Mouse (Mus musculus): ENCODE data around the gene Krcc1. TPM values are rescaled to one million over a fixed set of nuclear protein-coding genes. Genes with fewer than 3 reads are reported as not detected.
"Not testable (repeated sequence)": the region's sequence is repeated elsewhere in the genome, so short reads cannot be mapped to it uniquely, and the experiment has no call there.

The Krcc1 gene
- polyA plus RNA-seq, 1 experiment from 2014 or later, result 31.6 TPM

- H3K36me3 ChIP-seq, result no peaks in the 10 kb centered on the region
- H3K27ac ChIP-seq, result no peak overlapping the region
- 73% methylated on average over 6 of the region's 6 CpGs for WGBS
- H3K4me3 ChIP-seq, result no peak overlapping the region
- no peak for ATAC-seq (ENCODE audit: low FRiP score)
- H3K9me3 ChIP-seq (replicated peaks), result no peaks in the 10 kb centered on the region
- H3K4me2 ChIP-seq (replicated peaks), result no peak overlapping the region
- H3K9ac ChIP-seq, result no peak overlapping the region
- H3K27me3 ChIP-seq, result no peaks in the 10 kb centered on the region
- H3K4me1 ChIP-seq, result no peaks in the 10 kb centered on the region
Observed at GRCm38 (mm10) chr6:71302097-71302731, 30.7 kb downstream of the Krcc1 start.

DNA sequence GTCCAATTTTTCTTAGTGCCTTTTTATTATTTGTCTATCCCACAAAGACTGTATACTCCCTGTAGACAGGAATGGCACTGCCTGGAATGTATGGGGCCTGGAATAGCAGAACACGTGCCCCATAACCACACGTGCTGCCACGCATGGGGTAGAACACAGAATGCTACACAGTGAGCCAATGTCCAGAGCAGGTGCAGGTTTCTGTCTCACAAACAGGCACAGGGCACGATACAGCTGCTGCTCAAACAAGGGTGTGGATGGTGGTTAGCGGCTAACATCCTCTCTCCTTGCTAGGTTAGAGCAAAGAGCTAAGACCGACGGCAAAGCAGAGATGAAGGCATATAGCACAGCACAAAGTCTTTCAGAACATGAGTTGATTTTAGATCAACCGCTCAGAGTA is 36.0 kb downstream of the Krcc1 start:
- no peaks in the 10 kb centered on the region for H3K36me3 ChIP-seq
- H3K9ac ChIP-seq, result no peak overlapping the region
- no peaks in the 10 kb centered on the region for H3K27me3 ChIP-seq
- H3K4me1 ChIP-seq, result no peaks in the 10 kb centered on the region
- H3K9me3 ChIP-seq (replicated peaks), result no peaks in the 10 kb centered on the region
- H3K4me2 ChIP-seq (replicated peaks), result no peak overlapping the region
- no peak overlapping the region for H3K27ac ChIP-seq
- 93% methylated on average over 8 of the region's 8 CpGs for WGBS
- no peak overlapping the region for H3K4me3 ChIP-seq
- no peak for ATAC-seq (ENCODE audit: low FRiP score)

DNA sequence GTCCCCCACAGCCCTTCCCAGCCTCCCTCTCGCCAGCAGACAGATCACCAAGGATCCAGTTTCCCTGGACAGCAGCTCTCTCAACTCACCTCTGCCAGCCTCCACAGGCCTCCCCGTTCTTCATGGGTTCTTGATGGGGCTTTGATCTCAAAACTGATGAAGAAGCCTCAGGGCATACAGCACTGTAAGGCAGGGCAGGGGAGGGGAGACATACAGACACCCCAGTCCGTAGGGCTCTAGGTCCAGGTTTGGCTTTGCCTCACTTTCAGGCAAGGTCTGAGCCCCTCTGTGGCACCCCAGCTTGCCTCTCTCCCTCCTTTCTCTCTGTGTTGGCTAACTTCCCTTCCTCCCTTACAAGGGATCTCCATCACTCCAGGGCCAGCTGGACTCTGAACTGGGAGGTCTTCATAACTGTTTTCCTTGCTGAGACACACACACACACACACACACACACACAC is 50.4 kb downstream of the Krcc1 start, which contains the start of gene Smyd1:
Smyd1 (minus strand) TSS at position 408 of the 458 bp plus-strand sequence.
- no peaks in the 10 kb centered on the region for H3K36me3 ChIP-seq
- H3K27me3 ChIP-seq, result no peaks in the 10 kb centered on the region
- no peak within 1 kb of the TSS for H3K27ac ChIP-seq
- no peak for ATAC-seq (ENCODE audit: low FRiP score)
- no peak within 1 kb of the TSS for H3K4me2 ChIP-seq (replicated peaks)
- no peak within 1 kb of the TSS for H3K4me3 ChIP-seq
- 84% methylated on average over 3 of the region's 3 CpGs for WGBS
- H3K9me3 ChIP-seq (replicated peaks), result no peaks in the 10 kb centered on the region
- no peak within 1 kb of the TSS for H3K9ac ChIP-seq
- no peaks in the 10 kb centered on the region for H3K4me1 ChIP-seq

GRCm38 (mm10) chr6:71322491-71322921 is 51.0 kb downstream of the Krcc1 start, which contains the start of gene Cd8b1:
Cd8b1 (plus strand) TSS chr6:71322788.
- no peak within 1 kb of the TSS for H3K27ac ChIP-seq
- no peak within 1 kb of the TSS for H3K4me2 ChIP-seq (replicated peaks)
- no peaks in the 10 kb centered on the region for H3K4me1 ChIP-seq
- no peaks in the 10 kb centered on the region for H3K9me3 ChIP-seq (replicated peaks)
- H3K36me3 ChIP-seq, result no peaks in the 10 kb centered on the region
- ATAC-seq (ENCODE audit: low FRiP score), result no peak
- no peak within 1 kb of the TSS for H3K4me3 ChIP-seq
- 94% methylated on average over 7 of the region's 7 CpGs for WGBS
- no peaks in the 10 kb centered on the region for H3K27me3 ChIP-seq
- no peak within 1 kb of the TSS for H3K9ac ChIP-seq

DNA sequence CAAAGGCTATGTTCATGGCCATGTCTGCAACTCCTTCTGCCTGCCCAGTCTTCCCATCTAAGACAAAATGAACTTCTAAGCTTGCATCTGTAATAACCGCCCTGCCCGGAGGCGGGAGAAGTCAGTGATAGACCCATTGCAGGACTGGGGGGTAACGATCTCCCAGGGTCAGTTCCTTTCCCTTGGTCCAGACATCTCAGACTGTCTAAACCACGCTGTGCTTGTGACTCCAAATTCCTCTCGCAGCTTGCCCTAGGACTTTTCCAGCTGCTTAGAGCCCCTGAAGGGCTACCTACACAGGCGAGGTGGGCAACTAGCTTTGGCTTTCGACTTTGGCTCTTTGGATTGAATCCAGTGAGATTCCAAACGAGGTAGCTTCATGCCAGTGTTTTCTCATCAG is 53.3 kb downstream of the Krcc1 start:
- 91% methylated on average over 9 of the region's 9 CpGs for WGBS
- Histone ChIP-seq H3K27me3 (no peaks in the 10 kb centered on the region), H3K9me3 (replicated peaks) (no peaks in the 10 kb centered on the region), H3K4me2 (replicated peaks) (no peak overlapping the region), H3K4me1 (no peaks in the 10 kb centered on the region), H3K4me3 (no peak overlapping the region), H3K36me3 (no peaks in the 10 kb centered on the region), H3K9ac (no peak overlapping the region), H3K27ac (no peak overlapping the region)
- no peak for ATAC-seq (ENCODE audit: low FRiP score)

DNA sequence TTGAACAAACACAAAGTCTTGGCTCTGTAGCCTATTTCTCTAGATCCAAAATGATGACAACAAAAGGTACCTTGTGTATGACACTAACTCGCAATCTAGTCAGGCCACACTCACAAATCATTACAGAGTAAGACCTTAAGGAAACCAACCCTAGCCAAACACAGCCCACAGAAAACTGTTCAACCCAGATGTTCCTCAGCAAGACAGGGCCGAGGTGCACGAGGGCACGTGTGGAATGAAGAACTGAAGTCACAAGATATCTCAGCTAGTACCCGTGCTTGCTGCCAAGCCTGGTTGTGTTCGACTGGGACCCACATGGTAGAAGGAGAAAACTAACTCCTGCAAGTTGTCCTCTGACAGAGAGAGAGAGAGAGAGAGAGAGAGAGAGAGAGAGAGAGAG is 58.4 kb downstream of the Krcc1 start:
- H3K4me1 ChIP-seq, result no peaks in the 10 kb centered on the region
- no peak overlapping the region for H3K4me2 ChIP-seq (replicated peaks)
- H3K27ac ChIP-seq, result no peak overlapping the region
- ATAC-seq (ENCODE audit: low FRiP score), result no peak
- no peaks in the 10 kb centered on the region for H3K36me3 ChIP-seq
- H3K9me3 ChIP-seq (replicated peaks), result no peaks in the 10 kb centered on the region
- 87% methylated on average over 6 of the region's 6 CpGs for WGBS
- H3K27me3 ChIP-seq, result no peaks in the 10 kb centered on the region
- H3K9ac ChIP-seq, result no peak overlapping the region
- no peak overlapping the region for H3K4me3 ChIP-seq

DNA sequence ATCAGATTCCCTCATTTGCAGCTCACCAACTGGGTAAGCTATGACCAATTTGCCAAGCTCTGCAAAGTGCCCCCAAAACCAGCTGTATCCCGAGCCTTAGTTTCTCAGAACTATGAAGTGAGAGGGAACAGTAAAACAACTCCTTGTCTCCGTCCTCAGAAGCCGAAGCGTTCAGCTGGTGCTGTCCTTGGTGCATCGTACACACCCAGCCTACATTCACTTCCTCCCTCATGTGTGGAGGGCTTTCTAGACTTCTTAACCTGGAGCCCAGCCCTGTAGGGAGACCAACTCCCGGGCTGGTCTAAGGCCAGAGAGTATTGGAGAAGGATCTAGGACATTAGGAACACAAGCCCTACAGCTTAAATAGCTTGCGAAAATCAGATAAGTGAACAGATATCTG is 59.0 kb downstream of the Krcc1 start:
- no peak overlapping the region for H3K27ac ChIP-seq
- H3K9ac ChIP-seq, result no peak overlapping the region
- H3K9me3 ChIP-seq (replicated peaks), result no peaks in the 10 kb centered on the region
- H3K27me3 ChIP-seq, result no peaks in the 10 kb centered on the region
- H3K4me2 ChIP-seq (replicated peaks), result no peak overlapping the region
- ATAC-seq (ENCODE audit: low FRiP score), result no peak
- H3K4me3 ChIP-seq, result no peak overlapping the region
- WGBS, result 87% methylated on average over 7 of the region's 7 CpGs
- H3K4me1 ChIP-seq, result no peaks in the 10 kb centered on the region
- no peaks in the 10 kb centered on the region for H3K36me3 ChIP-seq

DNA sequence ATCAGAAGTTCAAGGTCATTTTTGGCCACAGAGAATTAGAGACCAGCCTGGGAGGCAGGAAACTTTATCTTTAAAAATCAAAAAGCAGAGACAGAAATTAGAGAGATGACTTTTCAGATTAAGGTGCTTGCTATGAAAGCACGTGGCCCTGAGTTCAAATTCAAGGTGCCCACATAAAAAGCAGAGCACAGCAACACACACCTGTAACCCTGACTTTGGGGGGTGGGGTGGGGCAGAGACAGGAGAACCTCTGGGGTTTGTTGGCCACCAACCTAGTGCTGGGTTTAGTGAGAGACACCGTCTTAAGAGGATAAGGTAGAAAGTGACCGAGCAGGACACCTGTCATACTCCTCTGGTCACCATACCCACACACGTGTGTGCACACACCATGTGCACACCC is 60.0 kb downstream of the Krcc1 start:
- not testable (repeated sequence) for H3K36me3 ChIP-seq; ATAC-seq (ENCODE audit: low FRiP score); H3K4me1 ChIP-seq

DNA sequence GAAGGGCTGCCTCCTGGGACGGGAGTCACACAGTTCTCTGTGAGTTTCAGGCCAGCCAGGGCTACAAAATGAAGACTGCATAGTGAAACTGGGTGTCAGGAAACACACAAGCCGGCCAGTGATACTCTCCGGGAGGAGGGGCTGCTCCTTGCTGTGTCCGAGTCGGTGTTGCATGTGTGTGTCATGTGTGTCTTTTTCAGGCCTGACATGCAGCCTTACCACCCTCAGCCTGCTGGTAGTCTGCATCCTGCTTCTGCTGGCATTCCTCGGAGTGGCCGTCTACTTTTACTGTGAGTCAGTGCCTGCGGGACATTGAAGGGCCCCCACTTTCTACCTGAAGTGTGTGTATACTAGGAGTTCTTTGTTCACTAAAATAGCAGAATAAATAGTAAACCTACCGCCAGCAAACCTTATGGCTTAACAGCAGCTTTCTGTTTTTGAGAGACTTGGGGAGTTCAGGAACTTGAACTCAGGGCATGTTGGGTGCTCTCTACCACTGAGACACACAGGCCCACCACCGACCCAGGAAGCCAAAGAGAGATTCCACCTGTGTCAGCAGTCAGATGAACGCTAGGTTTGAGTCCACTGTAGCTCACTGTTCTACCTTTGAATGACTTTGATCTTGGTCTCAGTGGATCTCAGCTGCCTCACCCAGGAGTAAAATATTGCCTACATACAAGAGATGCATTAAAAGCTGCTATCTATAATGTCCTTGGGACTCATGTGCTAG is 60.9 kb downstream of the Krcc1 start:
- H3K9me3 ChIP-seq (replicated peaks), result no peaks in the 10 kb centered on the region
- no peak overlapping the region for H3K9ac ChIP-seq
- no peak overlapping the region for H3K4me2 ChIP-seq (replicated peaks)
- no peak overlapping the region for H3K4me3 ChIP-seq
- 90% methylated on average over 11 of the region's 11 CpGs for WGBS
- no peaks in the 10 kb centered on the region for H3K36me3 ChIP-seq
- H3K27ac ChIP-seq, result no peak overlapping the region
- no peak for ATAC-seq (ENCODE audit: low FRiP score)
- no peaks in the 10 kb centered on the region for H3K4me1 ChIP-seq
- H3K27me3 ChIP-seq, result no peaks in the 10 kb centered on the region

More for the DNA sequence above, 60.0 kb downstream of the Krcc1 start:
- H3K4me2 ChIP-seq (replicated peaks); H3K4me3 ChIP-seq; H3K9ac ChIP-seq; H3K9me3 ChIP-seq (replicated peaks); H3K27me3 ChIP-seq; H3K27ac ChIP-seq: not testable (repeated sequence)
- 90% methylated on average over 2 of the region's 4 CpGs for WGBS

GRCm38 (mm10) chr6:71333031-71333430 is 61.6 kb downstream of the Krcc1 start:
- H3K9me3 ChIP-seq (replicated peaks), result no peaks in the 10 kb centered on the region
- WGBS, result 68% methylated on average over 3 of the region's 3 CpGs
- no peak overlapping the region for H3K9ac ChIP-seq
- H3K4me1 ChIP-seq, result no peaks in the 10 kb centered on the region
- H3K36me3 ChIP-seq, result no peaks in the 10 kb centered on the region
- no peak overlapping the region for H3K4me3 ChIP-seq
- no peaks in the 10 kb centered on the region for H3K27me3 ChIP-seq
- H3K27ac ChIP-seq, result no peak overlapping the region
- H3K4me2 ChIP-seq (replicated peaks), result no peak overlapping the region
- ATAC-seq (ENCODE audit: low FRiP score), result no peak

DNA sequence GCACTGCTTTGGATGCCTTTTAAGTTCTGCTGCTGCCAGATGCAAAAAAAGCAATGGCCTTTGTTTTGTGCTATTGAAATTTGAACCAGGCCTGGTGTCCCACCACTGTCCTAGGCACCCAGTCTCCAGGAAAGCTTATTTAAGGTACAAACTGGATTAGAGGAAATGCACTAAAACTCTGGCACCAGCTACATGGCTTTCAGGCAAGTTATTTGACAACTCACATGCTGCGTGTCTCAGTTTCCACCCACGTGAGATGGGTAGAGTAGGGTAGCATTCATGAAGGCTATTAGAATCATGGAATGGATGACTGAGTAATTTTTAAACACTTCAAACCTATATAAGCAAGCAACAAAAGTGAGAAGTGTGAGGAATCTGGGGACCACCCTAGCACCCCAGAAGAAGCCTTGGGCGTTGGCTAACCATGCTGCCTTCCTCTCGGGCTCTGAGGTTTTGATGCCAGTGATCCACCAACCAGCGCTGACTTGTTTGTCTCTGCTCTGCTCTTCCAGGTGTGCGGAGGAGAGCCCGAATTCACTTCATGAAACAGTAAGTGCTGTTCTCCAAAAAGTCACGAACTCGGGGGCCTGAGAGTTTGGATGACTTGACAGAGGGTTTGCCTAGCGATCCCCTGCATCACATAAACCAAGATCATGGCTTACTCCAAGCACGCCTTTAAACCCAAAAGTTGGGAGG is 62.2 kb downstream of the Krcc1 start:
- 92% methylated on average over 11 of the region's 11 CpGs for WGBS
- Histone ChIP-seq H3K4me2 (replicated peaks) (no peak overlapping the region), H3K9me3 (replicated peaks) (no peaks in the 10 kb centered on the region), H3K4me3 (no peak overlapping the region), H3K4me1 (no peaks in the 10 kb centered on the region), H3K9ac (no peak overlapping the region), H3K27ac (no peak overlapping the region), H3K27me3 (no peaks in the 10 kb centered on the region), H3K36me3 (no peaks in the 10 kb centered on the region)
- no peak for ATAC-seq (ENCODE audit: low FRiP score)
